Mouse (Mus musculus) heart, postnatal 0 days (tissue): ENCODE data around the gene Ociad2.

Experiments
- CTCF ChIP-seq: IDR thresholded peaks from 2 replicates; pipeline ENCODE4 v1.5.1; 2016; ENCODE audit warnings: antibody characterized with exemption, control low read depth, low read depth
- EP300 ChIP-seq: IDR thresholded peaks from 2 replicates; pipeline ENCODE4 v1.6.1; 2016; ENCODE audit warnings: antibody characterized with exemption, low read depth

GRCm38 (mm10) chr5:73314654-73315053 is 26.2 kb downstream of the Ociad2 start:
- TF ChIP-seq CTCF (no peak), EP300 (no peak)
